Mouse (Mus musculus) spleen, postnatal 4 days (tissue): Measurements from ENCODE around the gene Smdt1.

Experiments
- DNase-seq, 2 experiments: peaks; one replicate each; pipeline ENCODE4 v3.0.0; 2022; ENCODE audit warnings: low spot score in 2 of 2

Gene Smdt1

DNA sequence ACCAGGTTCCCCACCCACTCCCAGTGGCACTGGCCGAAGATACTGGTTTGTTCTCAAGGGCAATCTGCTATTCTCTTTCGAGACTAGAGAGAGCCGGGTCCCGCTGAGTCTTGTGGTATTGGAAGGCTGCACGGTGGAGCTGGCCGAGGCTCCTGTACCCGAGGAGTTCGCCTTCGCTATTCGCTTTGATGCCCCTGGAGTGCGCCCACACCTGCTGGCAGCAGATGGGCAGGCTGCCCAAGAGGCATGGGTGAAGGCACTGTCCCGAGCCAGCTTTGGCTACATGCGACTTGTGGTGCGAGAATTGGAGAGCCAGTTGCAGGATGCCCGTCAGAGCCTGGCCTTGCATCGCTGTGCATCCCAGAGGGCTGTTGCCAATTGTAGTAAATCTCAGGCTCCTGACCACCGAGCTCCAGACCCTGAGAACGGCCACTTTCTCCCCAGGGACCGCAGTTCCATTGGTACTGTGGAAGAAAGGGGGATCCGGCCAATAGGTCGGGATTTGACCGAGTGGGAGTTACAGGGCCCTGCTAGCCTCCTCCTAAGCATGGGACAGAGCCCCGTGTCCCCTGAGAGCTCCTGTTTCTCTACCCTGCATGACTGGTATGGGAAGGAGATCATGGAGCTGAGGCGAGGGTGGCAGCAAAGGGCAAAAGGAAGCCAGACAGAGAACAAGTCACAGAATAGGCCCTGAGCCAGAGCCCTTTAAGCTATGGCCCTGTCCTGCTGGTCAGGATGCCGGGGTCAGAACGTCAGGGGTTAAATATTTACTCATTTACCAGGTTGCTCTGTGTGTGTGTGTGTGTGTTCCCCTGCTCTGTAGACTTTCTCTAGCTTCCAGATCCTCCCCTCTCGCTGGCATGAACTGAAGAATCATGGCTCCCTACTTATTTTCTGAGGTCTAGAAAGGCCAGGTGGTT is 4.9 kb downstream of the Smdt1 start:
- peak in 1 of 2 experiments; percentile 72 for DNase-seq

DNA sequence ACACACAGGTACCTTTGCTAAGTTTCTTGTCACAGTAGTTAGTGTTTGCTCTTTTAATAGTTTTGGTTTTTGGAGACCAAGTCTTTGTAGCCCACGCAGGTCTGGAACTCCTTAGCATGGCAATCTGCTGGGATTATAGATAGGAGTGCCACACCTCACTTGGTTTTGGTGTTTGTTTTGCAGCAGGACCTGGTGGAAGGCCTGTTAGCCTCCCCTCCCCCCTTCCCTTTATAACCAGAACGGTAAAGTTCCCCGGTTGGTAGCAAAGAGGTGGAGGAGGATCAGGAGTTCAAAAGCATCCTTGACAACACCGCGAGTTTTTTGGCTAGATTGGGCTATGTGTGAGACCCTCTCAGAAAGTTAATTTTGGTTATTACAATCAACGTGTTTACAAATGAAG is 6.2 kb downstream of the Smdt1 start:
- peak in 1 of 2 experiments; percentile 60 for DNase-seq

DNA sequence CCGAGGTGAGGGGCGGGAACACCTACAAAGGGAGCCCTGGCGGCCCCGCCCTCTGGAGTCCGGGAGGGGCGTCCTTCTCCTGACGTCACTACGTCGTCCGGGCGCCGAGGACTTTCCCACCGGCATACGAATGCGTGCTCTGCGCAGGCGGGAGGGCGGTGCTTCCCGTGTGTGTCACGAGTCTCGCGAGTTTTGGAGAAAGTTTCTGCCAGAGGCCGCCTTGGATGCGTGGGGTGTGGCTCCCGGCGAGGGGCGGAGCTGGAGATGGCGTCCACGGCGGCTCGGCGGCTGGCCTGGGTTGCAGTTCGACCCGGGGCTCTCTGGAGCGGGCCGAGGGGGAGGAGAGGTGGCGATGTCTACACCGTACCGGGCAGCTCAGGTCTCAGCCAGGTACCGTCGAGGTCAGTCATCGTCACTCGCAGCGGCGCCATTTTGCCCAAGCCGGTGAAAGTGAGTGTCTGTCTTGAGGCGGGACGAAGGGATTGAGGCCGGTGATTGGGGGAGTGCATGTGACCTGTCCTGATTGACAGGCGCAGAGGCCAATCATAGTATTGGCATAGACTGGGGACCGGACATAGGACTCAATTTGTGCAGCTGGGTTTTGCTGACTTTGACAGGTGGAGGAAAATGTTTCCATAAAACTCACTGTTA is 7.2 kb downstream of the Smdt1 start:
- peak; percentile 97 to 98 for DNase-seq

DNA sequence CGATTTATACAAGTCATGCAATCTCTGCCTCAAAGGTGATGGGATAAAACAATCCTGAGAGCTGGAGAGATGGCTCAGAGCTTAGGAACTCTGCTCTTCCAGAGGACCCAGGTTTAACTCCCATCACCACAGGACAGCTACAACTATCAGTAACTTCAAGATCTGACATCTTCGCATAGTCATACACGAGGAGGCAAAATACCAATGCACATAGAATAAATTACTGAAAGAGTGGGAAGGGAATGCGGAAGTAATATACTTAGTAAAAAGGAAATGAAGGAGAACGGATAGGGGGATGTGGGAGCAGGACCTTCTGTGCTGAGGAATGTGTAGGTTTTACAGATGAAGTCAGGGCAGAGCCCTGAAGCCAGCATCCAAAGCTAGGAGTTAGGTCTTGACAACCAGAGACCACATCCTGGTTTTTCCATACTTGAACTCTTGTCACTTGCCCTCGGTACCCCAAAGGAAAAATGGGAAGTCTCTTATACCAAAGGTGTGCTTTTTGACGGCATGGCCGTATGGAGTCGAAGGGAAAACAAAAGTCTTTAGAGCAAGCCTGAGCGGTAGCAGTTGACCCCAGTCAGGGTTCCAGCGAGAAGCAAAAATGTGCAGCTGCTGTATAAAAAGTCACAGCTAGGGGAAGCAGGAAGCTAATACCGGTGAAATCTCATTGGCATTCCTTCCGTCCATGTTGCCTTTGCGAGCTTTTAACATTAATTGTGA is 8.0 kb downstream of the Smdt1 start:
- no peak for DNase-seq

DNA sequence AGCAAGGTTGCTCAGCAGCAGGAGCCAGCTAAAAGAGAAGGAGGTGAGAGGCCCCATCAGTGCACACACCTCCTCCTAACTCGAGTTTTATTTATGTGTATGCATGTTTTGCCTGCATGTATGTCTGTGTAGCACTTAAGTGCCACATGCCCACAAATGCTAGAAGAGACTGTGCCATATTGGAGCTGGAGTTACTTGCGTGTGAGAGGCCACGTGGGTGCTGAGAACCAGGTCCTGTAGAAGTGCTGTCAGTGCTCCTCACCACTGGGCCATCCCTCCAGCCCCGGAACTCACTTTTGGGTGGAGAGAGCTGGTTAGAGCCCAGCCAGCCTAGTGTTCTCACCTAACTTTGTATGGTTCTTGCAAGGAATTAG is 8.5 kb downstream of the Smdt1 start:
- no peak for DNase-seq

DNA sequence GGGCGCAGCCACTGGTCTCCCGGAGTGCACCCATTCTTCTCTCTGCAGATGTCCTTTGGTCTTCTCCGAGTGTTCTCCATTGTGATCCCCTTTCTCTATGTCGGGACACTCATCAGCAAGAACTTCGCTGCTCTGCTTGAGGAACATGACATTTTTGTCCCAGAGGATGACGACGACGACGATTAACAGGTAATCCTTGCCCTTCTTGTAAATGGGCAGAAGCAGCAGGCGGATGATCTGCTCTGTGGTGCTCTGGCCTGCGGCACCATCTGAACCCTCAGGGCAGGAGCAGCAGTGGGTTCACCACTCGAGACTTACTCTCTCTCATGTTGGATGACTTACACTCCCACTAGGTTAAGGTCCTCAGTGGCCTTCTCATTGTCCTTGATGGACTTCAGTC is 9.1 kb downstream of the Smdt1 start:
- DNase-seq, result no peak

DNA sequence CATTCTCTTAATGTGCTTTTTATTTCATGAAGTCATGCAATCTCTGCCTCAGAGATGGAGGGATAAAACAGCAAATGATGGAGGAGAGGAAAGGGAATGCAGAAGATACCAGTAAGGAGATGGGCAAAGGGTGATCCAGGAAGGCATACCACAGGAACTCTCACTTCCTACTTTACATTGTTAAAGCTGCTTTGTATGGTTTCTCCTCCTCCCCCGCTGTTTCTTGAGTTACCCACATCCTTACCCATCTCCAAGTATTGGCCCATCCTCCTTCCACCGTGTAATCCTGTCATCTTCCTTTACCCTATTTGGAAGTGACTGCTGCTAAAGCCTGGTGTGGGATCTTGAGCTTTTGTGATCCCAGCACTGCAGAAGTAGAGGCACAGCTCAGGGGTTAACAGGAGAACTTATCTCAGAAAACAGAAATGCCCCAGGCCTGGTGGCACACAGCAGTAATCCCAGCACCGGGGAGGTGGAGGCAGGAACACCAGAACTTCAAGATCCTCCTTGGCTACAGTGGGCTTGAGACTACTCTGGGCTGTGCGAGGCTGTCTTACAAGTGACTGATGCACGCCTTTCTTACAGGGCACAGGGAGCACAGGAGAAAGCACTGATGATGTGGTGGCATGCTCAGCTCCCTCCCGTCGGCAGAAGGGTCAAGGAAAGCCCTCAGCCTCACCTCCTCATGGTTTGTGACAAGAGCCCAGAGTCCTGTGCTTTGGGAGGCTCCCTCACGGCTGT is 9.7 kb downstream of the Smdt1 start:
- no peak for DNase-seq

DNA sequence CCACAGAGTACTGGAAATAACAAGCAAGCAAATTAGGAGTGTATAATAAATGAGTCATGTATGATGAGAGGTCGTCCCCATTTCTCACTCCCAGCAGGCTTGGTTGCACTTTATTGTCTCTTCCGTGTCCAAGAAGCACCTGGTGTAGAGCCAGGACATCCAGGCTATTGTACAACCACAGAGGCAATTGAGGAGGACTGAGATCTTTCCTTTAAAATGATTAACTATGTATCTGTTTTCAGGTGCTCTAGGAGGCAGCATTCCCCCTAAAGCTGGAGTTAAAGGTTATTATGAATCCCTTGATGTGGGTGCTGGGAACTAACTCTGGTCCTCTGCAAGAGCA is 10.2 kb downstream of the Smdt1 start:
- no peak for DNase-seq

DNA sequence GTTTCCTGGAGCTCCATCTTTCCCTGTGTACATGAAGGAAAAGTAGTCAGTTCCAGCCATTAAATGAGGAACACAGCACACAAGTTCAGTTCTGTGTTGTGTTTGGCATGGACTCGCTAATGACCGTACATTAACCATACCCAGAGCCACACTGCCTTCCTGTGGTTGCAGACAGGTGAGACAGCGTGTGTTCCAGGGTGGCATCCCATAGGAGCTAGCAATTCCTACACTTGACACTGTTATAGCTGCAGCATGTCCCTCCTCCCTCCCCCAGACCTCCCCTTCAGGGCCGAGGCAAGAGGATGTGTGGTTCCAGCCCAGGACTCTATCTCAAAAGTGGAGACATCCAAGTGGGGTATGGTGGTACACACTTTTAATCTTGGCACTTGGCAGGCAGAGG is 11.6 kb downstream of the Smdt1 start:
- no peak for DNase-seq

DNA sequence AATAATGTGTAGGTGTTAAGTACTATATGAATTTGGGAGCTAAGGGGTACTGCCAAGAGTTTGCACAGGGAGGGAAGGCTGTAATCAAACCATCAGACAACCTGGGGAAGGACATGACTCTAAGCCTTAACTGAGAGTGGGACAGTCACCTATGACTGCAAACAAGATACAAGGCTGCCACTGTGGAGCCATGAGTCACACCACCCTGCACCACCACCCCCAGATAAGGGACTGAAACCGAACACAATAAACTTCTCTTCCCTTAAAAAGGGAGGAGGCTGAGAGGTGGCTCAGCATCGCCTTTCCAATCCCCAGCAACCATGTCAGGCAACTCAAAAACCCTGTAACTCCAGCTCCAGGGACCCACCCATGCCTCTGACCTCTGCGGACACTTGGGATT is 12.7 kb downstream of the Smdt1 start:
- DNase-seq, result no peak

DNA sequence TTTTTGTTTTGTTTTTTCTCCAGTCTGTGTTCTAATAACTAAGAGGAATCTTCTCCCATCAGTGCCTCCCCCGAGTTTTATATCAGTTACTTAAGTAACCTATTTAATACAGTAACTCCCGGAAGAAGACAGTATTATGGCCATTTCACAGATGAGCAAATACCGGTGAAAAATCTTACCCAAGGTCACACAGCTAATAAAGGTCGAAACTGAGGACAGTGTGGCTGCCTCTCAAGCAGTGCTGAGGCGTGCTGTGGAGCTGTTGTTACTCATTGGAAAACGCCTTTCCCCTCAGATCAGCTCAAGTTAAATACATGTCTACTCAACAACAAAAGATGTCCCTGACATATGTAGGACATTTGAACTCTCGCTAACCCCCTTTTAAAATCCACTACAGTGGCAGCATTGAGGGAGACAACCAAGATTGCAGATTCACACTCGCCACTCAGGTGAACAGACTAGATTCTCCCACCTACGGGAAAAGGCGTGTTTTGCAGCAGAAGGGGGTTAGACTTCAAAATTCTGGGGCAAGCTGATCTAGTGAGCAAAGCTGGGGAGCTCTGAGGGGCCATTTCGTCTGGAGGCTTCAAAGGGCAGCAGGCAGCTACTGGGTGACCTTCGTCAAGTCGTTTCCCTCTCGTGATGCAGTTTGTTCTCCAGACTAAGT is 14.5 kb downstream of the Smdt1 start:
- peak; percentile 18 to 71 for DNase-seq

DNA sequence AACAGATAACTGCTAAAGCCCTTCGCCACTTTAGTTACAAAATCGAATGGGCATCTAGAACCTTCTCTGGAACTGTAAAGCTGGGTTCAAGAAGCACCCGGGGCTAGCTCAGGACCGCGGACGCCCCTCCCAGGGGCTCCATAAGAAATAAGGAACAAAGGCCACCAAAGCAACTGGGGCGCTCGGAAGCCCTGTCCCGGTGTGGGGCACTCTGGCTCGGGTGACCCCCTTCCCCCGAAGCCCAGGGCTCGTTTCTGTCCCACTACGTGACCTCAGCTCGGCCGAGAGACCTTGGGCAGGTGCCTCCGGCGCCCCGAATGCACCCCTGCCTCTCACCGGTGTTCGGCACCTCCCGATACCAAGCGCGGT is 15.0 kb downstream of the Smdt1 start:
- DNase-seq, result no peak

DNA sequence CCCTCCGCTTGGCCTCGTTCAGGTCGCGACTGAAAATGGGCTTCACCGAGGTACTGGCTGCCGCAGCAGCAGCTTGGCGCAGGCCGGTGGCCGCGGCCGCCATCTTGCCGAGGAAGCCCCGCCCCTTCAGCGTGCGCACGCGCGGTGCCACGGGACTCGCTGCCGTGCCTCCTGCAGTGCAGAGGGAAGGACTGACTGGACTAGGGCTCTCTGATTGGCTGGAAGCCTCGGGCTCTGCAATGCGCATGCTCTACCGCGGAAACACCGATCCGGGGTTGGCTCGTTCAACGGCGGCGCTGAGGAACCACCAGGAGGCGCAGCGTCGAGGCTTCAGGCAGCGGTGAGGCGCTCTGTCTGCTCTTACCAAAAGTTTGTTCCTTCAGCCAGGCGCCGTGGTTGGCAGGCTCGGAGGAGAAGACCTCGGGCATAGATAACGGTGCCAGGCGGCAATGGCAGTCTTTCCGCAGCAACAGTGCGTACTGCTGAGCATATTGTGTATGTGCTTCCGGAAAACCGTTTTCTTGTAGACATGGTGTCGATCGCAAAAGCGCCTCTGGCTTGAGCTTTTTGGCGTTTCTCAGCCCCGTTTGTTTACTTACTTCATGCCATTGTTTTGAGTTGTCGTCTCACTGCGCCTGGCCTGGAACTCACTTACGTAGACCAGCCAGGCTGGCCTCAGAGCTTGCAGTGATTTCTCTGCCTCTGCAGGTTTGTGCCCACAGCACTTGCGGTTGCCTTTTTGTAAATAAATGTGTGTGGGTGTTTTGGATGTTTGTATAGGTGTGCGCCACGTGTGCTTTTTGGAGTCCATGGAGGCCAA is 15.6 kb downstream of the Smdt1 start, which contains the start of gene Ndufa6:
Ndufa6 (minus strand) TSS at position 197 of the 820 bp plus-strand sequence.
- DNase-seq, result peak; percentile 98 to 99

DNA sequence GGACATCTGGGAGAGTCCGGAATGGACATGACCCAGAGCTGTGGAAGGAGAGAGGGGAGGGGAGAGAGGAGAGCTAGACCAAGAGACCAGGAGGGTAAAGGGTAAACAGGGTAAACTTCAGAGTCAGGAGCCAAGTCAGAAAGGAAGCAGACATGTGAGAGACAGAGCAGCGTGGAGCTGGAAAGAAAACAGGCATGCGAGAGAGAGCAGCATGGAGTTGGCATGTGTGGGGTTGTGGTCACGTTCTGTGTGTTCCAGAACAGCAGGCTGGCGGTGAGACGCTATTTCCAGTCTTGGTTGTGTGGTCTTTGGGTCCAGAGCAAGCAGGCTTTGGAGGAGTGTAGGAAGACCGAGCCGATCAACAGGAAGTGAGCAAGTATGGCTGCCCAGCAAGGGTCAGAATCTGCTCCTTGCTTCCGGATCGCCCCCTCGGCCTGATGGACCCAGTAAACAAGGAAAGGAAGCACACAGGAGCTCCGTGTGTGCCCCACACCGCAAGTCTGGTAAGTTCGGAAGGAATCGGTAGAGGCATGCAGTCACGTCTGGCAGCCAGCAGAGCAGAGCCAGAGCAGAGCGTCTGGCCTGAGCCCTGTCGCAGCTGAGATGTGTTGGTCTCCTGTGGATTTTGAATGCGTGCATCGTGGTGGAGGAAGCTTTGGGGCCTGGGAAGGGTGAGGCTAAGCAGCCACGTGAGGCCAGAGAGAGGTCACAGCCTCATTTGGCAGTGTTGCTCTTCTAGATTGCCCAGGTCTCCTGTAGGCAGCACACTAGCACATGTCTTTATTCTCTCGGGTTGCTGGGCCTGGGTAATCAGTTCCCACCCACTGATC is 19.9 kb downstream of the Smdt1 start:
- no peak for DNase-seq

DNA sequence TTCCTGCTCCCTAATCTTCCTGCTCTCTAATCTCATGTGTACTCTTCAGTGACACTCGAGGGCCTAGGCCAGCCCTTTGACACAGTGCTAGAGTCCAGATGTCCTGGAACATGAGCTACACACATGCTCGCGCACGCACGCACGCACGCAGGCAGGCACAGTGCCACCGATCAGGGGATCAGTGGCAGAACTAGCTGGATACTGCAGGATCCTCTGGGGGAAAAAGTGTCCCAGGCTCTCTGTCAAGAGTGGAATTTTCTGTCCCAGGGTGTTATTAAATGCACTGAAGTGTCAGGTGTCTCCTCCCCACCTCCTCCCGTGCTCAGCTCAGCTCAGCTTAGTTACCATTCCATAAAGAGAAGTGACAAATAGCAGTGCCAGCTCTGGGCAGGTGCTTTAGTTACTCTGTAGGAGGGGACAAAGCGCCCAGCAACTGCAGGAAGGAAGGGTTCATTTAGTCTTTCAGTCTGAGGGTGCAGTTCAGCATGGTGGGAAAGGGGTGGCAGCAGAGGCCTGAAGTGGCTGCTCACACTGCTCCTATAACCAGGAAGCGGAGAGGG is 22.8 kb downstream of the Smdt1 start:
- peak in 1 of 2 experiments; percentile 11 for DNase-seq

DNA sequence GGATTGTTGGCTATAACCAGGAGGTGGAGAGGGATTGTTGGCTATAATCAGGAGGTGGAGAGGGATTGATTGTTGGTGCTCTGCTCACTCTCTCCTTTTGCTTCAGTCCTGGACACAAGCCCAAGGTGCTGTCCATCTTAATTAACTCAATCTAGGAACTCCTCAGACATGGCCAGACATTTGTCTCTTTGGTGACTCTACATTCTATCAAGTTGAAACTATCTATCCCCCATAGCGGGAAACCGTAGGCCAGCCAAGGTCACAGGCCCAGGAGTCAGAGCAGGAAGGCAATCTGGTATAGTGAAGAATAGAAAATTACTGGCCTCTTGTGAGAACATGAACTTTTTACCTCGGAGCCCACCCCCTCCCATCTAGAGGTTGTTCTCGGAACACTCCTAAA is 23.5 kb downstream of the Smdt1 start:
- peak in 1 of 2 experiments; percentile 7 for DNase-seq

DNA sequence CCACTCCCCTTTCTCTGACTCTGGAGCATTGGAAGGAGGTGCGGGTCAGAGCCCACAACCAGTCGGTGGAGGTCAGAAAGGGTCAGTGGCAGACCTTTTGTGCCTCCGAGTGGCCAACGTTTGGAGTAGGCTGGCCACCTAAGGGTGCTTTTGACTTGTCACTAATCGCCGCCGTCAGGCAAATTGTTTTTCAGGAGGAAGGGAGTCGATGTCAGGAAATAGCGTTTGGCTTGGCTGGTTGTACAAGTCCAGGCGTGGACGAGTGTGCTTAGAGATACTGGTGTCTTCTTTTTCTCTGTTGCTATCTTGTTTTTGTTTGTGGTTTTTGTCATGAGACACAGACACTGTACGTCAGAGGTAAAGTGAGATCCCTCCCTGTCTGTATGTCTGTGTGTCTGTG is 25.0 kb downstream of the Smdt1 start:
- peak in 1 of 2 experiments; percentile 4 for DNase-seq

DNA sequence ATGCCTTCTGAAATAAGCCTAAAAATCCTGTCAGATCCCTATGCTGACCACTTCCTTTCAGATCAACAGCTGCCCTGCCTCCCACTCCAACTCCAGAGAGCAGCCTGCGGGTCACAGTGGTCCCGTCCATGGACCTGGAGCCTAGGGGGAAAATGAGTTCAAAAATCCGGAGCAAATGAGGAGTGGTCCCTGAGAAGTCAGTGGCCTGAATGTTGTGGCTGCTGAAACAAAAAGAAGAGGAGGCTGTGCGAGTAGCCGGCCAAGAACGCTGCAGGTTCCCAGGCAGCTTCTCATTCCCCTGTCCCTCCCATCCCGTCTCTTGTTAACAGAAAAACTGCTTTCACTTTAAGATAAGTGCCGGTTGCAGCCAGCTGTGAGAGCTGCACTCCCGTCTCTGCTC is 25.8 kb downstream of the Smdt1 start:
- peak in 1 of 2 experiments; percentile 4 for DNase-seq

DNA sequence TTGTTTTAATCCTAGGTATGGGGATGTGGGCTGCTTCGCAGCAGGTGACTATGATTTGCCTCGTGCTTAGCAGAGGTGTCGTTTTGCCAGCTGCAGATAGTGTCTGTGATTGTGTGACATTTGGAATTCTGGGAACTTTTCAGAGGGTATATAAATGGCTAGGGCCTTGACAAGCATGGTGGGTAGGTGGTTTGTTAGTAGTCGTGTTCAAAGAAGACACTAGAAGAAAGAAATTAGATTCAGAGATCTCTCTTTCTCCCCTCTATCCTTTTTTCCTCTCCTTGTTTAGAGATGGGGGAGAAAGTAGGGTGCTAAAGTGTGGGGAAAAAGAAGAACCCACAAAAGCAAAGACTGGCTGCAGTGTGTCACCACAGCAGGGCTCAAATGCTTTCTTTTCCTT is 29.4 kb downstream of the Smdt1 start:
- DNase-seq, result no peak
